Mouse (Mus musculus) CH12.LX (cell line): ENCODE measurements at regions not wholly inside any gene's neighbourhood (a gene's known extent, or its start where the extent isn't known, plus 50 kb on each side); places are given as distances from the start of the nearest gene placed in this dataset.

Experiments used
- CHD2 ChIP-seq: IDR thresholded peaks from 2 replicates; pipeline ENCODE4 v1.6.1; 2011; ENCODE audit warnings: low read length, improper control_type of control experiment
- CTCF ChIP-seq, 2 experiments: IDR thresholded peaks in 1 of 2; conservative IDR thresholded peaks in 1 of 2; 2 replicates each; pipeline ENCODE4 v1.5.1; 2011 to 2012; ENCODE audit warnings: low read depth in 2 of 2, low read length in 2 of 2, improper control_type of control experiment in 1 of 2, inconsistent platforms in 1 of 2, mild to moderate bottlenecking in 1 of 2, moderate library complexity in 1 of 2
- E2F4 ChIP-seq: IDR thresholded peaks from 2 replicates; pipeline ENCODE4 v1.6.1; 2011; ENCODE audit warnings: low read depth, low read length, improper control_type of control experiment; ENCODE audit not compliant: insufficient replicate concordance
- EP300 ChIP-seq: IDR thresholded peaks from 2 replicates; pipeline ENCODE4 v1.6.1; 2011; ENCODE audit warnings: low read length, improper control_type of control experiment
- IRF4 ChIP-seq: IDR thresholded peaks from 2 replicates; pipeline ENCODE4 v1.6.1; 2014; ENCODE audit warnings: low read depth, mild to moderate bottlenecking, inconsistent platforms, low read length, improper control_type of control experiment
- JUN ChIP-seq: IDR thresholded peaks from 2 replicates; pipeline ENCODE4 v1.6.1; 2011; ENCODE audit warnings: low read depth, mild to moderate bottlenecking, low read length, improper control_type of control experiment, moderate library complexity; ENCODE audit not compliant: insufficient read depth
- JUND ChIP-seq: conservative IDR thresholded peaks from 2 replicates; pipeline ENCODE4 v1.6.1; 2011; ENCODE audit warnings: low read depth, low read length, improper control_type of control experiment
- MAFK ChIP-seq: IDR thresholded peaks from 2 replicates; pipeline ENCODE4 v1.6.1; 2011; ENCODE audit warnings: low read length, improper control_type of control experiment; ENCODE audit not compliant: insufficient replicate concordance
- MAX ChIP-seq: IDR thresholded peaks from 2 replicates; pipeline ENCODE4 v1.6.1; 2011; ENCODE audit warnings: low read length, improper control_type of control experiment
- POLR2A ChIP-seq: IDR thresholded peaks from 2 replicates; pipeline ENCODE4 v1.6.1; 2011; ENCODE audit warnings: low read depth, mild to moderate bottlenecking, improper control_type of control experiment, low read length
- RCOR1 ChIP-seq: conservative IDR thresholded peaks from 2 replicates; pipeline ENCODE4 v1.6.1; 2012; ENCODE audit warnings: low read depth, mild to moderate bottlenecking, inconsistent platforms, low read length, improper control_type of control experiment
- TBP ChIP-seq: conservative IDR thresholded peaks from 2 replicates; pipeline ENCODE4 v1.6.1; 2011; ENCODE audit warnings: low read depth, low read length, improper control_type of control experiment
- ZC3H11A ChIP-seq: IDR thresholded peaks from 2 replicates; pipeline ENCODE4 v1.6.1; 2012; ENCODE audit warnings: low read depth, mild to moderate bottlenecking, inconsistent platforms, low read length, improper control_type of control experiment

DNA sequence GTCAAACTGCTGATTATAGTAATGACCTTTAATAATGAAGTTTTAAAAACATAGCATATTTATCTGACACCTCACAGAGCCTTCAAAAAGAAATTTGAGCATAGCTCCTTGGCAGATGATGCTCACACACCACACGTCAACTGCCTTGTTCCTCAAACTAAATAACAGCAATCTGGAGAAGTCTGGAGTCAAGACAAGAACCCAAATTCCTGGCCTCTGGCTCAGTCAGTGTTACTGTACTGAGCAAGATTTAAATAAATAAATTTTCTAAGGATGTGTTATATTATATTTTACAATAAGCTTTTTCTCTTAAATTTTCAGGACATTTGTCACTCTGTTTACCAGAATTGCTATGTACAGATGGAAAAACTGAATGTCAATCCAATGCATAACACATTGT, 408.5 kb upstream of the C030005K15Rik start:
- no peak for TF ChIP-seq E2F4
- no peak for TF ChIP-seq CTCF (conservative IDR thresholded peaks at IDR 0.05 in 1 of 2, IDR thresholded peaks at IDR 0.05 in 1 of 2; ENCODE audit: low read depth in 2 of 2, low read length in 2 of 2)
- TF ChIP-seq POLR2A = no peak
- no peak for TF ChIP-seq EP300
- TF ChIP-seq CHD2 = no peak
- TF ChIP-seq JUND = no peak
- no peak for TF ChIP-seq MAFK
- TF ChIP-seq TBP = no peak
- TF ChIP-seq ZC3H11A = no peak
- TF ChIP-seq MAX = no peak
- TF ChIP-seq RCOR1 = no peak
- TF ChIP-seq IRF4 = no peak
- TF ChIP-seq JUN = no peak
